Mouse (Mus musculus) kidney, adult 2 months (tissue): ENCODE data around the gene Helt. TPM values are rescaled to one million over a fixed set of nuclear protein-coding genes. Genes with fewer than 3 reads are reported as not detected.

Source experiments
- DNase-seq: peaks from one replicate; pipeline ENCODE4 v3.0.0; 2021
- H3K27ac ChIP-seq: fragments of 200-500 bp; 2 replicates; pipeline ENCODE4 v1.5.1; 2012; ENCODE audit warnings: low read depth, low read length, control low read depth, inconsistent platforms; ENCODE audit not compliant: insufficient read depth
- H3K27me3 ChIP-seq: fragments of 200-500 bp; replicated peaks from 2 replicates; pipeline ENCODE4 v1.6.1; 2012; ENCODE audit warnings: mild to moderate bottlenecking, moderate library complexity, low read length, inconsistent platforms; ENCODE audit not compliant: control insufficient read depth, insufficient read depth
- H3K36me3 ChIP-seq: fragments of 200-500 bp; 2 replicates; pipeline ENCODE4 v1.6.1; 2012; ENCODE audit warnings: mild to moderate bottlenecking, moderate library complexity, low read length, inconsistent platforms; ENCODE audit not compliant: control insufficient read depth, insufficient read depth
- H3K4me1 ChIP-seq: fragments of 200-500 bp; 2 replicates; pipeline ENCODE4 v1.6.1; 2011; ENCODE audit warnings: low read length; ENCODE audit not compliant: control insufficient read depth, insufficient read depth
- H3K4me3 ChIP-seq: fragments of 200-500 bp; 2 replicates; pipeline ENCODE4 v1.5.1; 2011; ENCODE audit warnings: mild to moderate bottlenecking, low read depth, low read length, control low read depth; ENCODE audit not compliant: insufficient read depth
- CTCF ChIP-seq: fragments of 200-500 bp; conservative IDR thresholded peaks from 2 replicates; pipeline ENCODE4 v1.5.1; 2011; ENCODE audit warnings: low read depth, mild to moderate bottlenecking, control low read depth, low read length, moderate library complexity, mixed read lengths; ENCODE audit not compliant: insufficient read depth, insufficient read length
- POLR2A ChIP-seq: fragments of 200-500 bp; IDR thresholded peaks from one replicate; pipeline ENCODE4 v1.6.1; 2011; ENCODE audit warnings: low read depth, low read length, control low read depth
- WGBS: fragments of 180-500 bp; shearing (Covaris S2); methylation state at CpG from one replicate; pipeline ENCODE4 v1.1.7; 2018; 5-methylcytosine and 5-hydroxymethylcytosine counted together
- polyA plus RNA-seq: library from polyadenylated mRNA; depleted of rRNA; stranded (reverse); fragments of >200 nt; gene quantifications from 2 replicates; pipeline ENCODE4 v1.2.3, GENCODE M21; 2012; rRNA removed

The Helt gene
- not detected in 2 replicates for polyA plus RNA-seq

GRCm38 (mm10) chr8:46294181-46294892 lies at the start of gene Helt:
Helt (minus strand) TSS chr8:46294671.
- no peaks in the 10 kb centered on the region for H3K4me1 ChIP-seq
- H3K27ac ChIP-seq: no peak within 1 kb of the TSS
- TF ChIP-seq CTCF (no peak), POLR2A (no peak)
- H3K4me3 ChIP-seq: no peak within 1 kb of the TSS
- DNase-seq: no peak
- WGBS: 1% methylated on average over 50 of the region's 50 CpGs
- no peaks in the 10 kb centered on the region for H3K36me3 ChIP-seq
- no peaks in the 10 kb centered on the region for H3K27me3 ChIP-seq

DNA sequence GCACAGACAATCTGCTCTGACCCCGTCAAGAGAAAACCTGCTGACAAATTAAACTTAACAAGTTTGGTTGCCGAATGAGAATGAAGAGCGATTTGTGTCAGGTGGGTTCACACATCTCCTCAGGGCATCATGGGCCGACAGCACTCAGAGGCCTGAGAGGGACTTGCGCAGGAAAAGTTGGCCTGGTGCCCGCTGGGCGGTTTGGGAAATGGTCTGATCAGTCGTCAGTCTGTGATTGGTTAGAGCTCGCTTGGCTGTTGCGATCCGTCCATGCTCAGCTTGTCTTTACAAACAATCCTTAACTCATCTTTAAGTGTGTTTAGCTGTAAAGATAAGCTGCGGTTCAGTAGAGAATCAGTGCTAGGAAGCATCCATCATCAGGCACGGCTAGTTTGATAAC lies 47.8 kb upstream of the Helt start:
- Histone ChIP-seq H3K4me3 (no peak overlapping the region), H3K36me3 (no peaks in the 10 kb centered on the region), H3K4me1 (no peaks in the 10 kb centered on the region), H3K27me3 (no peaks in the 10 kb centered on the region), H3K27ac (no peak overlapping the region)
- 90% methylated on average over 13 of the region's 13 CpGs for WGBS
- TF ChIP-seq POLR2A: no peak
- TF ChIP-seq CTCF: no peak
- DNase-seq: no peak

DNA sequence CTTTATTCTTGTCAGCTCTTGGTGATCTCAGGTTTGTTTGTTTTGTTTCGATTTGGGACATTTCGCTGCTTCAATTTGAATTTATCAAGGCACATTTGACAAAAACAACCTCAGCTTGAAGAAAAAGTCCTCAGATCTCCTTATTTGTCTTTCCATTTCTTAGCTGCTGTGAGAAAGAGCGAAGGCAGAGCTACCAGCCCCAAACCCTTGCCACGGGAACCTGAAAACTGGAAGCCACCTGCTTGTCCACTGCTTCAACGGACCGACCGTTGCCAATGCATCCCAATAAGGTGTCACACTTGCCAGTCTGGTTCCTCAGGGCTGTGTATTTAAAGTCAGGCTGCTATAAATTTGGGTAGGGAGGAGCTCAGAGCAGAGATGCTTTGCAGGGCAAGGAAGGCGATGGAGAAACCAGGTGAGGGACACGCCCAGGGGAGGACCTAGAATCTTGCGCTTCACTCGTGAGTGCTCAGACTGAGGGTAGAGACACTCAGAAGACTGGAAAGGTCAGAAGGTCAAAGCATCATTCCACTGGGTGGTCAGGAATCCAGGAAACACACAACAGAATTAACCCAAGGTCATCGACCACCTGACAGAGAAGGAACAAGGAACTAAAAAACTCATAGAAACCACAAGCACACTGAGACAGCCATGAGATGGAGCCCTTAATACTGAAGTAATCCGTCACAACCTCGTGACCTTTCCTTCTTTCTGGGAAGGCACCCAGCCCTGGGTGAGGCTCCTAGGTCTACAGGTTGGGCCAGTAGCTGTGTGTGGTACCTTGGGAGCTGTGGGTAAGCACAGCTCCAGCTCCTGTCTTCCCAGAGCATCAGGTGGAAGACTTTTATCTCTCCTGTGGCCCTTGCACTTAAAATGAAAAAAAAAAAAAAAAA lies 46.2 kb upstream of the Helt start:
- Histone ChIP-seq H3K27ac (no peak overlapping the region), H3K27me3 (no peaks in the 10 kb centered on the region), H3K4me1 (no peaks in the 10 kb centered on the region), H3K4me3 (no peak overlapping the region), H3K36me3 (no peaks in the 10 kb centered on the region)
- TF ChIP-seq POLR2A (no peak), CTCF (no peak)
- 80% methylated on average over 14 of the region's 14 CpGs for WGBS
- DNase-seq: no peak

- H3K36me3 ChIP-seq: no peaks in the 10 kb centered on the region
- WGBS: 80% methylated on average over 5 of the region's 5 CpGs
- no peak for DNase-seq
- H3K4me1 ChIP-seq: no peaks in the 10 kb centered on the region
- H3K27ac ChIP-seq: no peak overlapping the region
- TF ChIP-seq POLR2A: no peak
- no peak for TF ChIP-seq CTCF
- H3K4me3 ChIP-seq: no peak overlapping the region
- H3K27me3 ChIP-seq: no peaks in the 10 kb centered on the region
Measured at GRCm38 (mm10) chr8:46339317-46339716, 44.8 kb upstream of the Helt start.

- H3K27me3 ChIP-seq: no peaks in the 10 kb centered on the region
- DNase-seq: no peak
- H3K4me1 ChIP-seq: peaks cover 6% of the 10 kb centered on the region; the same call in 1 of the 2 replicates
- no peaks in the 10 kb centered on the region for H3K36me3 ChIP-seq
- H3K4me3 ChIP-seq: no peak overlapping the region
- WGBS: 88% methylated on average over 8 of the region's 8 CpGs
- TF ChIP-seq POLR2A (no peak), CTCF (no peak)
- no peak overlapping the region for H3K27ac ChIP-seq
Measured at GRCm38 (mm10) chr8:46336351-46336750, 41.9 kb upstream of the Helt start.

DNA sequence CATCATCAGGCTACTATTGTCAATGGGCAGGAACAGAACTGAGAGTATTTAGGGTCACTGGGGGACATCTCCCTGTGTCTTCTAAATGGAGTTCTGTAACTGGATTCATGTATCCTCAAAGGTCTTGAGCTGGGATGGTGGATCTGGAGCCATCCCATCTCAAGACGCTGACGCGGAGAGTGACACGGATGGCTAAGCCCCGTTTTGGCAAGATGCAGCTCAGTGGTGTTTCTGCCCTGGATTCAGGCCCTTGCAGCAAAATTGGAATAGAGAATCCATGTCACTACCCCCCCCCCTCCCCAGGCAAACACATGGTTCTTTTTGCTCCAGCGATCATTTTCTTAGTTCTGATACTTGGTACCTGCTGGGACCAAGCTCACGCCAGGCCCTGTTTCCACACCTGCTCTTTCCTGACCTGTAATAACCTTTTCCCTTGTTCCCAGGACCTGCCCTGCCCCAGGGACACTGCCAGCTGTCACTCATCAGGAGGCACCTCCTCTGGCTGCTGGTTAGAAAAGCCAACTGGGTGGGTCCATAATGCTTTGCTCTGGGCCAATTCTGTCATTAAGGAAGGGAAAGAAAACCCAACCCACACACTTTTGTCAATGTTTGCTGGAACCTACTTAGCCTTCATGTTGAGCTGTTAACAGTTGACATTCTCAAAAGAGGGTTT lies 38.1 kb upstream of the Helt start:
- Histone ChIP-seq H3K4me1 (peaks cover 6% of the 10 kb centered on the region; the same call in 1 of the 2 replicates), H3K4me3 (no peak overlapping the region), H3K36me3 (no peaks in the 10 kb centered on the region), H3K27me3 (no peaks in the 10 kb centered on the region), H3K27ac (no peak overlapping the region)
- 59% methylated on average over 7 of the region's 7 CpGs for WGBS
- peak; percentile 69 for DNase-seq
- no peak for TF ChIP-seq POLR2A
- TF ChIP-seq CTCF: no peak

- WGBS: 40% methylated on average over 5 of the region's 5 CpGs
- peak; percentile 91 for DNase-seq
- Histone ChIP-seq H3K4me1 (peaks cover 6% of the 10 kb centered on the region; the same call in 1 of the 2 replicates), H3K27ac (no peak overlapping the region), H3K4me3 (no peak overlapping the region), H3K36me3 (no peaks in the 10 kb centered on the region), H3K27me3 (no peaks in the 10 kb centered on the region)
- no peak for TF ChIP-seq POLR2A
Measured at GRCm38 (mm10) chr8:46331801-46332200, 37.3 kb upstream of the Helt start.
